Mouse (Mus musculus): ENCODE measurements around the gene Cda.

- TF ChIP-seq CTCF (IDR thresholded peaks at IDR 0.05; ENCODE audit: insufficient read depth, low read depth, low read length) = no peak
- TF ChIP-seq POLR2A (IDR thresholded peaks at IDR 0.05; ENCODE audit: insufficient read depth, low read depth, low read length) = no peak
Observed at GRCm38 (mm10) chr4:138411011-138411410, 43.2 kb upstream of the Cda start.

Data from olfactory bulb, adult 2 months (tissue).